Mouse (Mus musculus) G1E (cell line): ENCODE data around the gene Tob1.

Experiments used
- CTCF ChIP-seq: IDR thresholded peaks from 2 replicates; pipeline ENCODE4 v1.5.1; 2012; ENCODE audit warnings: low read depth, low read length, inconsistent platforms, mixed read lengths
- POLR2AphosphoS5 ChIP-seq: IDR thresholded peaks from 2 replicates; pipeline ENCODE4 v1.6.1; 2012; ENCODE audit warnings: low read depth, low read length, inconsistent platforms; ENCODE audit not compliant: insufficient replicate concordance

- TF ChIP-seq CTCF, result no peak
- no peak for TF ChIP-seq POLR2AphosphoS5
Measured at GRCm38 (mm10) chr11:94234380-94234779, 23.1 kb downstream of the Tob1 start.
